Mouse (Mus musculus): Measurements from ENCODE around the gene Cyb5r1.
"Not testable (repeated sequence)": the region's sequence is repeated elsewhere in the genome, so short reads cannot be mapped to it uniquely, and the experiment has no call there.

The Cyb5r1 gene

GRCm38 (mm10) chr1:134414501-134415167 lies 9.3 kb downstream of the Cyb5r1 start:
- no peak for DNase-seq

- peak; percentile 97 for DNase-seq
Observed at GRCm38 (mm10) chr1:134415168-134415831, 9.9 kb downstream of the Cyb5r1 start, which contains the start of gene Adipor1. TSS of gene Adipor1 (plus strand) at chr1:134415378.

- no peak for DNase-seq
Observed at GRCm38 (mm10) chr1:134418414-134418975, 13.1 kb downstream of the Cyb5r1 start.

GRCm38 (mm10) chr1:134419176-134419575 lies 13.8 kb downstream of the Cyb5r1 start:
- DNase-seq = no peak

GRCm38 (mm10) chr1:134419751-134420458 lies 14.5 kb downstream of the Cyb5r1 start:
- DNase-seq = no peak

GRCm38 (mm10) chr1:134423911-134424310 lies 18.6 kb downstream of the Cyb5r1 start:
- no peak for DNase-seq

GRCm38 (mm10) chr1:134426289-134426688 lies 20.9 kb downstream of the Cyb5r1 start:
- DNase-seq = no peak

GRCm38 (mm10) chr1:134433002-134433401 lies 27.6 kb downstream of the Cyb5r1 start:
- DNase-seq = no peak

GRCm38 (mm10) chr1:134433473-134433872 lies 28.1 kb downstream of the Cyb5r1 start:
- no peak for DNase-seq

GRCm38 (mm10) chr1:134435414-134435813 lies 30.1 kb downstream of the Cyb5r1 start:
- no peak for DNase-seq

- no peak for DNase-seq
Observed at GRCm38 (mm10) chr1:134440437-134440836, 35.1 kb downstream of the Cyb5r1 start.

GRCm38 (mm10) chr1:134441737-134442136 lies 36.4 kb downstream of the Cyb5r1 start:
- DNase-seq = not testable (repeated sequence)

GRCm38 (mm10) chr1:134442394-134442793 lies 37.0 kb downstream of the Cyb5r1 start:
- no peak for DNase-seq

GRCm38 (mm10) chr1:134443288-134443687 lies 37.9 kb downstream of the Cyb5r1 start:
- DNase-seq = not testable (repeated sequence)

- no peak for DNase-seq
Observed at GRCm38 (mm10) chr1:134445418-134445817, 40.1 kb downstream of the Cyb5r1 start.

- not testable (repeated sequence) for DNase-seq
Observed at GRCm38 (mm10) chr1:134448537-134448936, 43.2 kb downstream of the Cyb5r1 start.

GRCm38 (mm10) chr1:134450201-134450600 lies 44.8 kb downstream of the Cyb5r1 start:
- no peak for DNase-seq

- peak; percentile 44 for DNase-seq
Observed at GRCm38 (mm10) chr1:134450986-134451385, 45.6 kb downstream of the Cyb5r1 start.

- DNase-seq = peak; percentile 98
Observed at GRCm38 (mm10) chr1:134454904-134455824, 49.8 kb downstream of the Cyb5r1 start, which contains the start of gene Klhl12. TSS of gene Klhl12 (plus strand) at chr1:134455531.

GRCm38 (mm10) chr1:134456060-134456459 lies 50.7 kb downstream of the Cyb5r1 start:
- peak; percentile 9 for DNase-seq

- DNase-seq = no peak
Observed at GRCm38 (mm10) chr1:134458139-134458727, 52.9 kb downstream of the Cyb5r1 start.
